Mouse (Mus musculus): ENCODE measurements at regions not wholly inside any gene's neighbourhood (a gene's known extent, or its start where the extent isn't known, plus 50 kb on each side); places are given as distances from the start of the nearest gene placed in this dataset.

DNA sequence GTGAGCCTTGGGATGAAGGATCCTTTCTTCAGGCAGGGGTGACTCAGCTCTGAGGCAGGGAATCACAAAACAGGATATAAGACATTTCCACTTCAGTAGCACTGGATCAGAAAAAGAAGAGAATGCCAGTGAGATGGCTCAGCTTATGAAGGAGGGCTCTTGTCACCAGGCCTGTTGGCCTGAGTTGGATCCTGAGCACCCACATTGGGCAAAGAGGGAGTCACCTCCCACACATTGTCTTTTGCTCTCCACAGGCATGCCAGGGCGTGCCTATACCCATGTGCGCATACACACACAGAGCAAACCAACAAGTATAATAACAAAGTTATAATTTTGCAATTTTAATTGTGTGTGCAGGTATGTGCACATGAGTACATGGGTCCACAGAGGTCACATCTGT lies 52.6 kb upstream of the Tbx3 start:
- TF ChIP-seq POLR2A (IDR thresholded peaks at IDR 0.05; ENCODE audit: insufficient read depth, low read depth, low read length) (no peak), CTCF (IDR thresholded peaks at IDR 0.05; ENCODE audit: insufficient read depth, low read depth, low read length) (no peak)
